Mouse (Mus musculus) v-Abl transformed pro-B cells (cell line): ENCODE results near the gene Crhr2.

Experiments
- in situ Hi-C, 2 experiments: fragments of 400-800 bp; cut with MboI; formaldehyde crosslinking; loops; one replicate each; pipeline ENCODE4 v1.15.1; 2025; ENCODE audit not compliant: unreplicated experiment in 2 of 2

The Crhr2 gene

DNA sequence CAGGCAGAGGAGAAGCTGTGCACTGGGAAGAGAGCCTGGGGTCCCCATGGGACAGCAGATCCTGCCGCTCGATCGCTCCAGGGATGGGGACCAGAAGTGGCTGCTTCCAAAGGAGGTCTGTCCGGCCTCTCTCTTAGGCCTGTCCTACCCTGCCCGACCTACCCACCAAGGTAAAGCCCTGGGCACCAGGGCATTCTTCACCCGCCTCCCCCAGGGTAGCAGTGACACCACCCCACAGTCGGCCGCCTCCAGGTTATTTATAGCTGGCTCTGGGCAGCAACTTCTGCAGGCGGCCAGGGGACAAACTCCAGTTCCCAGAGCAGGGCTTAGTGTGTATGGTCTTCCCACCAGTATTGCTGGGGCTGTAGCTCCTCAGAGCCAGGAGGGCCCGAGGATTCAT is at the start of gene Crhr2:
Gene Crhr2 (minus strand): TSS at position 223 of the 400 bp plus-strand sequence.
- in situ Hi-C loops: no loop called here

DNA sequence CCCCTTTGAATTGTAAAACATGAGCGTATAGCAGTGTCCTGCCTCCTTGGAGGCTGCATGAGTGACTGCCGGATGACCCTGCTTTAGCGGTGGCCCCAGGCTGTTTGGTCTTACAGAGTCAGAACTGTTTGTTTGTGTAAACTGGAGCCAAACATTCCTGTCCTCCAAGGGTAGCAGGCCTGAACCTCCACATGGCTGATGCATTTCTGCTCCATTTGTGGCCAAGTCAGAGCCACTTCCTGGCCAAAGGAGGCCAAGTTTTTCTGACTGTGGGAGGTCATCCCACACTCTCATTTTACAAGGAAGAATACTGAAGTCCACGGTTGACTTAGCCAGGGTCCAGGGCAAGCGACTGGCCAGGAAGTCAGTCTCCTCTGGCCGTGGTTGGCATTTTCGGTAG is 46.7 kb upstream of the Crhr2 start:
- in situ Hi-C loops: no loop called here

DNA sequence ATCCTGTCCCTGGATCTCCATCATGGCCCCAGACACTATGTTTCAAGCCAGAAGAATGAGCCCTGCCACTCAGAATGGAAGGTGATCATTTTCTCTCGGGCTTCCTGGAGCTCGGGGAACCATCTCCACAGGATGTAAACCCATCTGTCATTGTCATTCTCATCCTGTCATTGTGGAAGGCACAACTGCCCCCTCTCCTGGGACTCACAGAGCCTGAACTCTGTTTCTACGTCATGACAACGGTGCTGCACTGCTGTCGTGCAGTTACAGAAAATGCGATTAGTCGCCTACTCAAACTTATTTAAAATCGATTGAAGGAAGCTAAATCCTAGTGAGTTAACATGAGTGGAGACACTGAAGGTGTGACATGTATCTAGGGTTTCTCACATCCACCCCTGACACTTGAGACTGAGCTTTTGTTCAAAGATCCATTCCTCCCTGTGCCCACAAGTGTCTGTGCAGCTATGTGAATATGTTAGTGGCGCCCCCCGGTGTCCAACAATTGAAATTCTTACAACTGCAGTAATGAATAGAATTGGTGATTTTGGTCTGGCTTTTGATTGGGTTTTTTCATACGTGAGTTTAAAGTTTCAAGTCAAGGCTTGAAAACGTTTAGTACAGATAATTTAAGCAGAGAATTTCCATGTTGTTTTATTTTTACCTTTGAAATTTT is 44.4 kb upstream of the Crhr2 start:
- in situ Hi-C loops: no loop called here

DNA sequence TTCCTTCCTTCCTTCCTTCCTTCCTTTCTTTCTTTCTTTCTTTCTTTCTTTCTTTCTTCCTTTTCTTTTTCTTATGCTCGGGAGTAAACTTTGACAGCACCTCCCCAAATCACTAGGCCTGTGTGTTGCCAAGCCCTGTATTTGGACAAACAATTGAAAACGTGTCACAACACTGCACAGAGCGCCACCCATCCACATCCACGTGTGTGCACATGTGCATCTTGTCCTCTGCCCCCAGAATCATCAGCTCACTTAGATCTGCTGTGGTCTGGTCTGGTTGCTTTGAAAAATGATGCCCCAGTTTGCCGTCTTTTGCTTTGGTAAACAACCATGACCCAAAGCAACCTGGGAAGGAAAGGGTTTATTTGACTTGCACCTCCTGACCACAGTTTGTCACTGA is 43.1 kb upstream of the Crhr2 start:
- in situ Hi-C loops: no loop called here

DNA sequence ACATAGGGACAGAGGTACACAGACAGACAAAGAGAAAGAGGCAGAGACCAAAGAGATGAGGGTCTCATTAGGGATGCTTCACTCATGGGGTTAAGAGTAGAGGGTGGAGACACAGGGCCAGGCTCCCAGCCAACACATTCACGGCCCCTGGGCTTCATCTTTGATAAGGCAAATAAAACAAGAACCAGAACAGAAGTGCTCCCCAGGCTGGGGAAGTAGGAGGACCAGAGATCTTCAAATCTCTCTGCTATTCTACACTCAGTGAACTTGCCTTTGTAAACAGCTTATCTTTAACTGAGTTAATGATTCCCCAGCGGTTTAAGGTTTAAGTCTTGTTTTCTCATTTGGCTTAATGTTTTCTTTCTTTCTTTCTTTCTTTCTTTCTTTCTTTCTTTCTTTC is 42.6 kb upstream of the Crhr2 start:
- in situ Hi-C loops: no loop called here

DNA sequence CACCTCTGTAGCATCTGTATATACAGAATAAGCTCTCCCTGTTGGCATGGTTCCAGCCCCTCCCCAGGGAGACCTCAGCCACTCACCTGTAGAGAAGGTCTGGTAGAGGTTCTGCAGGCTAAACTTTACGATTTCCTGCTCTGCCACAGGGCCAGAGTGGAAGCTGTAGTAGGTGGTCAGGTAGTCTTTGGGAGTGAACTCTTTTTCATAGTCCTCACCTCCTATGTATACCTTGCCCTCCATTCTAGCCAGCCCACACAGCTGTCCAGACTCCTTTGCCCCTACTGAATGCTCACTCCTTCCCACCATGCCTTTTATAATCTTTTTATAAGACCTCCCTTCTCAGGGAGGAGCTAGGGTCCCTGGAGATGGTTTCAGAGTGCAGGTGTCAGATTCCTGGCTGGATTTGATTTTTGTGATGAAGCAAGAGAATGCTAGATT is 41.9 kb upstream of the Crhr2 start, which contains the start of gene Inmt:
Gene Inmt (minus strand): TSS at position 303 of the 441 bp plus-strand sequence.
- in situ Hi-C loops: no loop called here

DNA sequence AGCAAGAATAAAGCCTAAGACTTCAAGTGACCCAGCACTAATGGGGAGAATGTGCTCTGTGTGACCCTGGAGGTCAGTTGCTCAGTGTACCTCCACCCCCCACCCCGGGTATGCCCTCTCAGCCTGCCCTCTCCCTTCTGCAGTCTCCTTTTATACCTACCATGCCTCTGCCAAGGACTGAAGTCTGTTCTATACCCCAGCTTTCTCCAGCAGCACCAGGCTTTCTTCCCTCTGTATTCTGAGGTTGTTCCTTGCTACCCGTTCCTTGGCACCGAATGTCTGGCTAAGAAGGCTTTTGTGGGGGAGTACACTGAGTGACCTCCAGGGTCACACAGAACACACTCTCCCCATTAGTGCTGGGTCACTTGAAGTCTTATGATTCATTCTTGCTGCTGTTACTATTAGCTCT is 41.1 kb upstream of the Crhr2 start:
- in situ Hi-C loops: no loop called here

DNA sequence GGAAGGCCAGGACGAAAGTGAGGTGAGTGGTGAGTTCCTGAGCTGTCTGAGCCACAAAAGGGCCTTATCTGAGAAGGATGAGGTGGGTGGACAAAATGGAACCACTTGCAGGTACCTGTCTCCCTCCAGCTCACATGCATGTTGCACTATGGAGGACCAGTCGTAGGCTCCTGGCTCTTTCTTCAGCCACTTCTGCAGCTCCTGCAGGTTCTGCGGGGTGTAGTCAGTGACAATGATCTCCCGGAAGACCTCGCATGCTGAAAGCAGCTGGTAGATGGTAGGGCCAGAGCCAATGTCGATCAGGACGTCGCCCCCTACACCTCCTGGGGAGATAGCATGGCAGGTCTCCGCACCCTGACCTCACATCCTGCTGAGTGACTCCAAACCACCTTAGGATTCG is 40.4 kb upstream of the Crhr2 start:
- in situ Hi-C loops: no loop called here

DNA sequence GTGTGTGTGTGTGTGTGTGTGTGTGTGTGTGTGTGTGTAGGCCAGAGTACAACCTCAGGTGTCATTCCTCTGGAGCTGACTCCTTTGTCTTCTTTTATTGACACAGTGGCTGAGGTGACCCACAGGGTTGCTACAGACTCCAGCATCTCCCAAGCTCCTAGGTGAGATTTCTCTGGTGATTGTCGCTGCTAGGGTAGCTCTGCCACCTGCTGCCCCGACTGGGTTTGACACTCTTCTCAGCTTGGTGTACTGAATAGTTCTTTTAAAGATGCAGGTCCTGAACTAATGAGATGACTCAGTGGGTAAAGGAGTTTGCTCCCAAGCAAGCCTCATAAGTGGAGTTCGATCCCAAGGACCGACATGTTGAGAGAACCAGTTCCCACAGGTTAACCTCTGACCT is 38.8 kb upstream of the Crhr2 start:
- in situ Hi-C loops: no loop called here

DNA sequence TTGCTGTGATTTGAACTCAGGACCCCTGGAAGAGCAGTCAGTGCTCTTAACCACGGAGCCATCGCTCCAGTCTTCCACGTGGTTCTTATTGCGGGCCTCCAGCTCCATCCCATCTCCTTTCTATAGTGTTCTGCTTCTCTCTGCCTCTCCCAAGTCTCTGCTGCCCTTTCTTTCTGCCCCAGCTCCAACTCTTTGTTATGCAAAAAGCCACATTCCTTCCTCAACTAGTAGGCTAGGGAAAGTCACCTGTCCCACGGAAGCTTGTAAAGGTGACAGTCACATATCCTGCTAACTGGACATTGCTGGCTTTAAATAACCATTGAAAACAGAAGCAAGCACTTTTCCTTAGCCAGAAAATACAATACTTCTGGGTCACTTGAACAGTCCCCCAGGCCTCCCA is 37.0 kb upstream of the Crhr2 start:
- in situ Hi-C loops: loop anchor here (5.0 to 10.0 kb wide), 8 partner anchors 153 to 1385 kb away; no protein-coding TSS in a partner anchor

DNA sequence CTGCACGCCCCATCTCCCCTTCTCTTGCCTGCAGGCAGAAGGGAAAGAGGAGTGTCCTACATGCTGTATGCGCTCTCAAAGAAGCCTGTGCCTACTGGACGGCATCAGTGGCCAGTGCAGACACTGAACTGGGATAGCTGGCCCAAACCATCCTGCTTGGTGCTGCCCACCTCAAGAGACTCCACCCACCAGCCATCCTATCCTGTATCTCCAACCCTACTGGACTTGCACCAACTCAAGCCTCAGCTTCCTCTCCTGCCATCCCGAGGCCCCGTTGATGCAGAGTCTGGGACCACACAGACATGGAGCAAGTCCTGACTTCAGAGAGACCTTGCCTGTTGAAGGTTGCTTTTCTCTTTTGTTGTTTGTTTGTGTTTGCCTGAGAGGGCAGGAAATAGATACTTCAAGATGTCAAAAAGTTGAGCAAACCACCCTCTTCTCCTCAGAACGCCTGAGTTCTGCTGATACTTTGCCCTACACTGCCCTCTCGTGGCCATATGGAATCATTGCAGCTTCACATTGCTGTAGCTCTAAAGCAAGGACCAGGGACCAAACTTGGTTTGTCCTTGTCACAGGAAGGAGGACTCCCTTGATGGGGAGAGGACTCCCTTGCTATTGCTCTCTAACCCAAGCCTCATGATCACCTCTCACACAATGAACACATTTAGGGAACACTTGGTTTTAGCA is 34.1 kb upstream of the Crhr2 start:
- in situ Hi-C loops: loop anchor here (5.0 to 10.0 kb wide), 8 partner anchors 150 to 1382 kb away; no protein-coding TSS in a partner anchor

DNA sequence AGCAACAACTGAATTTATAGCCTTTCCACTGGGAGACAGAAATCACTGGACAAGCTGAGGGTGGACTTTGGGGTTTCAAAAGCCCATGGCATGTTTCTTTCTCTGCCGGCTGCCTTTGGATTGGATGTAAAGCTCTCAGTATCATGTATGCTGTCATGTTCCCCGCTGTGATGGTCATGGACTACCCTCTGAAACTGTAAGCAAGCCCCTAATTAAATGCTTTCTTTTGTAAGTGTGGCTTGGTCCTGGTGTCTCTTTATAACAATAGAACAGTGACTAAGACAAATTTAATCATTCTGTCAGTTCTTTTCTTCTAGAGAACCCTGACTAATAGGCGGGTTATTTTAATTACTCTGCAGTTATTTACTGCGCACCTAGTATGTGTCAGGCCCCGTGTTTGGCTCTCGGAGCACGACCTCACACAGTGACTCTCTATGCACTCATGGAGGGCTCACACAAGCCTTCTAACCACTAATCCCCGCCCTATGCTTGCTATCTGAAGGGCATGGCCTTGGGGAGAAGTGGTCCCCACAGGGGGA is 30.3 kb upstream of the Crhr2 start:
- in situ Hi-C loops: loop anchor here (5.0 to 10.0 kb wide), 4 partner anchors 241 to 1378 kb away; no protein-coding TSS in a partner anchor

DNA sequence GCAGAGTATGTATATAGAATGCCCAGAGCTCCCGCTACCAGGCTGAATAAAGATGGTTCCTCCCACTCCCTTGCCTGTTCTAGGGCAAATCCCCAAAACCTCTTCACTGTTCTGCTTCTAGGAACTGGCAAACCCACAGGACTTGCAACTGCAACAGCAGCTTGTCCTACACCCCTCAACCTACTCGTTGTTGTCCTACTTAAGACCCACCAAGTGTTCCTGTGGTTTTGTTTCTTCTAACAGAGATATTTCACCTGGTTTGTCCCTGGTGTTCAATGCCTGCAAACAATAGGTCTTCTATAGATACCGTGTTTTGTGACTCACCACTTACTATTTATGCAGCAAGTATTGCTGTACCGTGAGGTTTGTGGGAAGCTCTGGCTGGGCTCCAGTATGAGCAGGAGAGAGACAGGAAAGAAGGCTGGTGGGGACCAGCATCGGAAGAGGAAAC is 28.5 kb upstream of the Crhr2 start:
- in situ Hi-C loops: loop anchor here (5.0 to 10.0 kb wide), 4 partner anchors 239 to 1377 kb away; no protein-coding TSS in a partner anchor

DNA sequence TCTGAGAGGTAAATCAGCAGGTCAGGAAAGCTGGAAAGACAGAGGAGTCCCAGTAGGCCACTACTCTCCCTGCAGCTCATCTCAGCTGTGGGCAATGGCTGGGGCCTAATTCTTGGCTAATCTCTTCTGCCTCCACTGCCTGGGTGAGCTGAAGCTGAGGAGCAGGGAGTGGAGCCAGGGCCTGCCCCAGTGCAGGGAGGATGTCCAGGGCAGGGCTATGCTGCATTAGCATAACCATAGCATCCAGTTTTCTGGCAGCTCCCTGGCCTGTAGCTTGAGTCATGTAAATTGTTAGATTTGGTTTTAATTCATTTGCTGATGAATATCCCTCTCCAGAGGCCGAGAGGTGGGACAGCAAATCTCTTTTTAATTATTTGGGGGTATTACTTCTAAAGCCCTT is 26.4 kb upstream of the Crhr2 start:
- in situ Hi-C loops: no loop called here

DNA sequence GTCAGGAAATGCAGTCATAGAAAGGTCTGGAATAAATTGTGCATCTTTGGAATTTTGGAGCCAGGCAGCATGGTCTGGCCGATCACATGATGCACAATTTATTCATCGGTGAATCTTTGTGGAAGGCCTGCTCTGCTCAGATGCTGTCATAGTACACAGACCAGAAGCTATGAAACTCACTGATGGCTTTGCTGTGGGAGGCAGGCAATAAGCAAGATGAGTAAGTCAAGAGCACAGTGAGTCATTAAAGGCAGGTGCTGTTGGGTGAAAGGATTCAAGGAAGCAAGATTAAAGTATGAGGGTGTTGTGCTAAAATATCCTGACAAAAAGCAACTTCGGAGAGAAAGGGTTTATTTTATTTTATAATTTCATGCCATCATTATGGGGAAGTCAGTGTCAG is 19.4 kb upstream of the Crhr2 start:
- in situ Hi-C loops: no loop called here

DNA sequence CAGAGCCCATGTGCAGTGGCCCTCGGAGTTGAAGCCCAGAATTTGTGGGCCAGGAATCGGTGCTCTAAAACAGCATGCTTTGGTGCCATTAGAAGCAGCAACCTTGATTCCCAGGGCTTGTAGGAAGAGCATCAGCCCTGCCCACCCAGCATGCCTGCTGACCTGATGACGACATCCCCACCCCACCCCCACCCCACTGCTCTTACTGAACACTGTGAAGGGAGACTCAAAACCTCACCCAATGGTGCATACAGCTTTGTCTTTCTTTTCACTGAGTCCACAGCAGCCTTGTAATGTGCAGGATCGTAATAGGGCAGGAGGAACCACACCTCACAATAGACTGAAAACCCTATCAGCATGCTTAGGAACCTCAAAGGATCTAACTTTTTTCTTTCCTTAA is 13.3 kb upstream of the Crhr2 start:
- in situ Hi-C loops: no loop called here

DNA sequence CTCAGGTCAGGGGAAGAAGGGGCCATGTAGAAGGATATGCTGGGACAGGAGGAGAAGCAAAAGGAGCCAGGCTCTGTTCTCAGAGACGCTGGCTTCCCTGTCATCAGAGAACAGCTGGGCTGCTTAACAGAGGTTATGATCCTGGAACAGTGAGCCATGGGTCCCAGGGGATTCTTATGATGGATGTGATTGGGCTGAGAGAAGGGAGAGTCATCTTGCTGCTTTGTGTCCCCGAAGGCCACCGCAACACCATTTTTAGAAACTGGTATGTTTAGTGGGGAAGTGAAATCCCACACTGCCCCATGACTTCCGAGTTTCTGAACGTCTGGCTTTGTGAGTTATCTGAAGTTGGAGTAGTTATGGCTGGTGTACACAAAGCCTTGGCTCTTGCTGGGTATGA is 12.5 kb upstream of the Crhr2 start:
- in situ Hi-C loops: no loop called here

DNA sequence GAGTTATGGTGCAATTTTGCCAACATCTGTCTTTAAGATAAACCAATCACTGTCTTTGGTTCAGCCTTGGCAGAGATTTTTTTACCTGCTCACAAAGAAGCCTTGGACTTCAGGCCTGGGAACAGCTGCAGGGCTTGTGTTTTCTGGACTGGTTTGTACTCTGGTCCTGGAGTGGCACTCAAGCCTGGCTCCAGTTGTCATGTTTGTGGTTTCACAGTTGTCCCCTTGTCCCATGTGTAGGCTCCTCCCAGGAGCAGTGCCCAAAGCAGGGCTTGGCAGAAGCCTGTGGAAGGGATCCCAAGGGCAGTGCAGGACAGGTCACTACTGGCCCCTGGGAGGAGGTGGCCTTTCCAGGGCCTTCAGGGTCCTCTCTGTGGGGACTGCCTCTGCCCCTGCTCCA is 5.5 kb upstream of the Crhr2 start:
- in situ Hi-C loops: no loop called here

DNA sequence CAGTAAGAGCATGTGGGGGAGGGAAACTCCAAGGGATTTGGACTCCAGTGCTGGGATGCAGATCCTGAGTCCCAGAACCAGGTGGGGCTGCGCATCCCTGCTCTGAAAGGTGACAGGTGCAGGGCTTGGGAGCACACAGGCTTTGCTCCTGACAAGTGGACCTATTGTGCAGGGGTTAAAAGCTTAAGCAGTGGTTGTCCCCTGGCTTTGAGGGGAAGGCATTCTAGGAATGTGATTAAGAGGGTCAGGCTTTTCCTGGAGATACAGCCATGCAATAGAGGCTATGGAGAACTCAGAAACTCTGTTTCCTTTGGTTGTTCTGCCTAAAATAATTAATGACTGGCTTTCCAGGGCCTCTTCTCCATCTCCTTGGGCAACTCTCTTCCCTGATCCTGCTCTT is 609 bp upstream of the Crhr2 start:
- in situ Hi-C loops: no loop called here

DNA sequence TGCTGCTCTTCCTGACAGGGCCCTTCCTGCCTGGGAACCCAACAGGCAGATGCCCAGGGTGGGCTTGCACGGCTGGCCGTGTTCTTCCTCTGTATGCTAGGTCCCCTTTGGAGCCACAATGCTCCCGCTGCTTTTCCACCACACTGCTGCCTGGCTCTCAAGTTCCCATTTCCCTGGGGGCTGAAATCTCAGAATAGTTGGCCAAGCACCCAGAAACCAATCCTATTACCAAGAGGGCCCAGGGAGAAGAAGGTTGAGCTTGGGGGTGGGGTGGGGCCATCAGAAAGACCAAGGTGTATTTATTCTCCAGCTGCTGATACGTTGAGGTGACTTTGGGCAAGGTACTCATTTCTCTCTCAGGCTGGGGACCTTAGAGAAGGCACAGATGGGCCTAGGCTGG is 1.5 kb downstream of the Crhr2 start:
- in situ Hi-C loops: no loop called here

DNA sequence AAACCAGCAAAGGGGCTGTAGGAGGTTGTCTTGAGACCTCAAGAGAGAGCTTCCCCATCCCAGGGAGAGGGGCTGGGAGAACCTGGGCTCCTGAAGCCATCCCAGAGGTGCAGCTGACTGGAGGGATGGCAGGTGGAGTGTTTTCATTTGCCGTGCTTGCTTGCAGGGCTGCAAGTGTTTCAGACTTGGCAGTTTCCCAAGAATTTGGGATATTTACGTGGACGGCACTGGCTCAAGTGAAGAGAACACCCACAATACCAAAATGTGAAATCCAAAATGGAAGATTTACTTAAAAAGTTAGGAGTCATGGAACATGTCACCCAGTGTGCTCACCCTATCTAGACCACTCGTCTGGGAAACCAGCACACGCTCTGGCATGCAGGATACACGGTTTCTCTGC is 2.2 kb downstream of the Crhr2 start:
- in situ Hi-C loops: no loop called here

DNA sequence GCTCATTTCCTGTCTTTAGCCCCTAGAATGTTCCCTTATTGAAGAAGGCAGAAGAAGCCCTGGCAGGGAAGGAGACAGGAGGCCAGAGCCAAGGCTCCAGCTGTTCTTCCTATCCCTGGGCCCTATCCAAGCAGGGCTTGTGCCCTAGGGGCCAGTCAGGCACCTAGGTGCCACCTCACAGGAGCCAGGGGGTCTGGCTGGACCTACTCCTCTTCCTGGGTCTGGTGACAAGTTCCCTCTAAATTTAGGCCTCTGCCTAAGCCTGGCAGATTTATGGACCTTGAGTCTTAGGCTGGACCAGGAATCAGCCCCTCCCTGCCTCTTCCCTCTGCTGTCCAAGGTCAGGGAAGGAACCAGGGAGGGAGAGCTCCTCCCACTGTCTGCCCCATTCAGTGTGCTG is 4.4 kb downstream of the Crhr2 start:
- in situ Hi-C loops: no loop called here
